Mouse (Mus musculus): Measurements from ENCODE around the gene Sgcd.
A peak's percentile ranks its signal among the peaks of the same experiment; 100 is the strongest.

DNA sequence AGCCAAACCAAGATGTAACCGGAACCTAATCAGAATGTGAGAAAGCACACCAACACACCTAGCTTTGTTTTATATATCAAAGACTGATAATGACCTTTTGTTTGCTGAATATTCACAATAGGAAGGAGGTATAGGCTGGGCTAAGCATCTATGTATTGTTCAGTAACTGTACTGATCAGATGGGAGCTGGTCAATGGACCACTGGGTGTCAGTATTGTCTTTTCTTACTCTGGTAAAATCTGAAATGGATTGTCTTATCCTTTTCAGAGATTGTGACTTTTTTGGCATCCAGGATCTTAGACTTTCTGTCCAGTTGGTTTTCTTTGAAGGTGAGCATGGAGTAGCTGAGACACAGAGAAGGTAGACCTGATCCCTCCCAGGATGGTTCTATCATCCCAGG, 1068.5 kb downstream of the Sgcd start:
- TF ChIP-seq CTCF (IDR thresholded peaks at IDR 0.05; ENCODE audit: low read depth) (peak; percentile 56), EP300 (optimal IDR thresholded peaks at IDR 0.05) (no peak)
